Mouse (Mus musculus) brain, embryonic 14.5 days (tissue): Measurements from ENCODE around the gene Rbfox3. TPM values are rescaled to one million over a fixed set of nuclear protein-coding genes. Genes with fewer than 3 reads are reported as not detected.
A peak's percentile ranks its signal among the peaks of the same experiment; 100 is the strongest.

Experiments
- DNase-seq: peaks from one replicate; pipeline ENCODE4 v3.0.0-alpha.2; 2011; ENCODE audit warnings: low read depth
- CTCF ChIP-seq: fragments of 200-500 bp; IDR thresholded peaks from 2 replicates; pipeline ENCODE4 v1.5.1; 2012; ENCODE audit warnings: inconsistent platforms, mild to moderate bottlenecking, moderate library complexity, borderline replicate concordance; ENCODE audit not compliant: insufficient read depth, insufficient read length; ENCODE audit errors: extremely low read depth
- POLR2A ChIP-seq: fragments of 200-500 bp; IDR thresholded peaks from 2 replicates; pipeline ENCODE4 v1.6.1; 2012; ENCODE audit warnings: mild to moderate bottlenecking, inconsistent platforms, borderline replicate concordance; ENCODE audit not compliant: poor library complexity, insufficient read depth, insufficient read length, severe bottlenecking; ENCODE audit errors: extremely low read depth
- polyA plus RNA-seq: library from polyadenylated mRNA; depleted of rRNA; stranded (reverse); fragments of >200 nt; gene quantifications from 2 replicates; pipeline ENCODE4 v1.2.3, GENCODE M21; 2012

The Rbfox3 gene
- polyA plus RNA-seq, 1 experiment = 37.6 TPM

- DNase-seq = peak; percentile 98
- TF ChIP-seq CTCF = no peak
- TF ChIP-seq POLR2A = peak; percentile 61; the same call in 1 of the 2 replicates
These were observed 434.7 kb downstream of the Rbfox3 start, which contains the start of gene Engase for GRCm38 (mm10) chr11:118476396-118477373. Engase (plus strand) TSS chr11:118476829.

GRCm38 (mm10) chr11:118475496-118476083 lies 435.8 kb downstream of the Rbfox3 start:
- DNase-seq = no peak
- no peak for TF ChIP-seq CTCF

GRCm38 (mm10) chr11:118473842-118474500 lies 437.4 kb downstream of the Rbfox3 start:
- TF ChIP-seq CTCF (no peak), POLR2A (no peak)
- no peak for DNase-seq

GRCm38 (mm10) chr11:118473161-118473560 lies 438.2 kb downstream of the Rbfox3 start:
- TF ChIP-seq CTCF (no peak), POLR2A (no peak)
- no peak for DNase-seq

- no peak for DNase-seq
- no peak for TF ChIP-seq POLR2A
- TF ChIP-seq CTCF = no peak
These were observed 439.7 kb downstream of the Rbfox3 start for GRCm38 (mm10) chr11:118471676-118472075.

GRCm38 (mm10) chr11:118470234-118470966 lies 441.0 kb downstream of the Rbfox3 start:
- peak; percentile 72 for DNase-seq
- TF ChIP-seq POLR2A (no peak), CTCF (no peak)

- no peak for DNase-seq
These were observed 441.8 kb downstream of the Rbfox3 start for GRCm38 (mm10) chr11:118469509-118470160.

GRCm38 (mm10) chr11:118467441-118468035 lies 443.9 kb downstream of the Rbfox3 start:
- no peak for DNase-seq

More at GRCm38 (mm10) chr11:118469509-118470160, 441.8 kb downstream of the Rbfox3 start:
- no peak for TF ChIP-seq POLR2A
- no peak for TF ChIP-seq CTCF

GRCm38 (mm10) chr11:118460280-118460679 lies 451.1 kb downstream of the Rbfox3 start:
- TF ChIP-seq CTCF (peak; percentile 67), POLR2A (no peak)
- DNase-seq = no peak

More at GRCm38 (mm10) chr11:118467441-118468035, 443.9 kb downstream of the Rbfox3 start:
- no peak for TF ChIP-seq POLR2A
- no peak for TF ChIP-seq CTCF

- no peak for TF ChIP-seq POLR2A
- TF ChIP-seq CTCF = no peak
- no peak for DNase-seq
These were observed 451.9 kb downstream of the Rbfox3 start for GRCm38 (mm10) chr11:118459536-118459935.

- TF ChIP-seq POLR2A = no peak
- TF ChIP-seq CTCF = no peak
- DNase-seq = no peak
These were observed 452.3 kb downstream of the Rbfox3 start for GRCm38 (mm10) chr11:118459051-118459450.
